8 mouse cellular contexts compared by ENCODE assay signal in genomic region chr1:37996226-37996625, GRCm38 (mm10). TPM values are rescaled to one million over a fixed set of nuclear protein-coding genes. Genes with fewer than 3 reads are reported as not detected.
A peak's percentile ranks its signal among the peaks of the same experiment; 100 is the strongest.
DNase-seq lines count a peak whose midpoint lies in the region; ATAC-seq and TF ChIP-seq lines count a peak whose summit lies in the region.

No protein-coding gene starts in this region.

- H3K79me3 ChIP-seq in C2C12 (ENCODE audit: low read depth), result peaks cover 63% of the 10 kb centered on the region

- peaks cover 2% of the 10 kb centered on the region for H3K79me2 ChIP-seq in heart, adult 2 months (replicated peaks; ENCODE audit: control insufficient read depth, insufficient read depth, low read length)
- peaks cover 96% of the 10 kb centered on the region for H3K79me2 ChIP-seq in C2C12 (ENCODE audit: control insufficient read depth, insufficient read depth)

- no peak for DNase-seq in heart, adult 2 months
- DNase-seq in heart, postnatal 36 days, result no peak
- peak in 1 of 3 experiments; percentile 58 for DNase-seq in liver, embryonic 14.5 days (ENCODE audit: low read depth in 3 of 3, low spot score in 3 of 3)
- DNase-seq in adrenal gland, postnatal 36 days, result no peak
- no peak for DNase-seq in left cerebral cortex, postnatal 14 days (ENCODE audit: low spot score in 2 of 2)
- no peak for DNase-seq in adrenal gland, postnatal 4 days (ENCODE audit: low spot score in 2 of 2)

- peak overlapping the region; percentile 81 for H3K4me2 ChIP-seq in forebrain, embryonic 13.5 days
- peak overlapping the region; percentile 87 for H3K4me2 ChIP-seq in liver, embryonic 14.5 days (ENCODE audit: low read depth)

- no peak for TF ChIP-seq EP300 in heart, adult 2 months (IDR thresholded peaks at IDR 0.05; ENCODE audit: insufficient read depth, low read depth, low read length)
- no peak for TF ChIP-seq EP300 in liver, embryonic 14.5 days (IDR thresholded peaks at IDR 0.05; ENCODE audit: low read depth)

- peak overlapping the region; percentile 88 for H3K9ac ChIP-seq in heart, adult 2 months (ENCODE audit: low read depth, low read length)
- peak overlapping the region; percentile 86 for H3K9ac ChIP-seq in forebrain, embryonic 13.5 days
- H3K9ac ChIP-seq in liver, embryonic 14.5 days (replicated peaks), result peak overlapping the region; percentile 73

- H3ac ChIP-seq in C2C12 (ENCODE audit: control insufficient read depth, insufficient read length, low read depth), result peak overlapping the region; percentile 82

- no peaks in the 10 kb centered on the region for H3K27me3 ChIP-seq in heart, adult 2 months (ENCODE audit: control insufficient read depth, insufficient read depth, low read length)
- H3K27me3 ChIP-seq in C2C12 (ENCODE audit: control insufficient read depth, insufficient read depth, insufficient read length), result no peaks in the 10 kb centered on the region
- no peaks in the 10 kb centered on the region for H3K27me3 ChIP-seq in forebrain, embryonic 13.5 days
- H3K27me3 ChIP-seq in liver, embryonic 14.5 days (ENCODE audit: control insufficient read depth, insufficient read depth, low read length), result no peaks in the 10 kb centered on the region

- H3K4me1 ChIP-seq in heart, adult 2 months (ENCODE audit: control insufficient read depth, insufficient read depth, low read length), result peaks cover 2% of the 10 kb centered on the region
- H3K4me1 ChIP-seq in forebrain, embryonic 13.5 days, result peaks cover 24% of the 10 kb centered on the region
- H3K4me1 ChIP-seq in liver, embryonic 14.5 days (replicated peaks; ENCODE audit: control insufficient read depth in 2 of 2, insufficient read depth in 2 of 2, low read length in 1 of 2), result peaks cover 14 to 23% of the 10 kb centered on the region in 2 experiments

- peaks cover 9% of the 10 kb centered on the region for H3K36me3 ChIP-seq in heart, adult 2 months (ENCODE audit: control insufficient read depth, insufficient read depth, low read length)
- H3K36me3 ChIP-seq in C2C12 (ENCODE audit: control insufficient read depth, insufficient read depth), result peaks cover 41% of the 10 kb centered on the region
- peaks cover 43% of the 10 kb centered on the region for H3K36me3 ChIP-seq in forebrain, embryonic 13.5 days (ENCODE audit: poor library complexity, severe bottlenecking)
- peaks cover 43% of the 10 kb centered on the region for H3K36me3 ChIP-seq in liver, embryonic 14.5 days (replicated peaks; ENCODE audit: control insufficient read depth, insufficient read depth, low read depth)

- TF ChIP-seq POLR2A in heart, adult 2 months (IDR thresholded peaks at IDR 0.05; ENCODE audit: insufficient read depth, low read depth, low read length), result no peak

- intact Hi-C loops in heart, adult 2 months (cut with DNase I), result loop anchor here (2.0 to 10.0 kb wide), 3 partner anchors 131 to 1751 kb away; partner anchors contain the start of genes Rev1 and Uggt1
- intact Hi-C loops in heart, postnatal 36 days (cut with DNase I), result loop anchor here (2.0 to 10.0 kb wide), 4 partner anchors 105 to 1751 kb away; partner anchors contain the start of genes Mitd1, Mrpl30, Rev1 and Uggt1
- intact Hi-C loops in left cerebral cortex, postnatal 14 days (cut with DNase I), result loop anchor here (5.0 kb wide), 1 partner anchor 104 kb away; the partner anchor contains the start of genes Mitd1 and Mrpl30

- H3K27ac ChIP-seq in heart, adult 2 months, result peak overlapping the region; percentile 99
- no peak overlapping the region for H3K27ac ChIP-seq in forebrain, embryonic 13.5 days
- peak overlapping the region; percentile 66 for H3K27ac ChIP-seq in liver, embryonic 14.5 days

- peak overlapping the region; percentile 77 for H3K4me3 ChIP-seq in heart, adult 2 months
- peak overlapping the region; percentile 74 for H3K4me3 ChIP-seq in C2C12 (ENCODE audit: insufficient read depth, poor library complexity, severe bottlenecking)
- H3K4me3 ChIP-seq in forebrain, embryonic 13.5 days, result peak overlapping the region; percentile 96
- H3K4me3 ChIP-seq in liver, embryonic 14.5 days (ENCODE audit: insufficient read depth in 1 of 2, low read depth in 2 of 2, low read length in 2 of 2), result peak overlapping the region; percentile 88 to 94

- TF ChIP-seq CTCF in heart, adult 2 months (IDR thresholded peaks at IDR 0.05), result no peak
- no peak for TF ChIP-seq CTCF in C2C12 (IDR thresholded peaks at IDR 0.05; ENCODE audit: control insufficient read depth, insufficient read depth, insufficient read length)
- no peak for TF ChIP-seq CTCF in liver, embryonic 14.5 days (IDR thresholded peaks at IDR 0.05; ENCODE audit: low read depth)

- no peaks in the 10 kb centered on the region for H3K9me3 ChIP-seq in forebrain, embryonic 13.5 days (replicated peaks)
- no peaks in the 10 kb centered on the region for H3K9me3 ChIP-seq in liver, embryonic 14.5 days (ENCODE audit: control insufficient read depth, low read length)

- 27% methylated on average over 3 of the region's 3 CpGs for WGBS in heart, adult 2 months
- 54% methylated on average over 3 of the region's 3 CpGs for WGBS in forebrain, embryonic 13.5 days
- WGBS in liver, embryonic 14.5 days (ENCODE audit: insufficient replicate concordance), result 14% methylated on average over 3 of the region's 3 CpGs

- no peak for ATAC-seq in forebrain, embryonic 13.5 days
- no peak for ATAC-seq in liver, embryonic 14.5 days (ENCODE audit: insufficient read depth)

TF ChIP-seq in C2C12, 6 proteins besides CTCF, POLR2A, EP300 and RAD21:
- no peak for TF ChIP-seq USF1 (IDR thresholded peaks at IDR 0.05; ENCODE audit: low read depth)
- TF ChIP-seq MYOD1 (IDR thresholded peaks at IDR 0.05; ENCODE audit: control insufficient read depth, insufficient read length, low read depth), result no peak
- no peak for TF ChIP-seq CEBPB (IDR thresholded peaks at IDR 0.05; ENCODE audit: low read depth)
- TF ChIP-seq FOSL1 (IDR thresholded peaks at IDR 0.05; ENCODE audit: insufficient read depth, low read length, poor library complexity, severe bottlenecking), result no peak
- TF ChIP-seq MYOG (IDR thresholded peaks at IDR 0.05; ENCODE audit: control insufficient read depth, extremely low read depth, insufficient read length), result no peak
- no peak for TF ChIP-seq MAX (IDR thresholded peaks at IDR 0.05)

RNA-seq across cellular contexts. Expression of gene Txndc9, which starts 1.5 kb away (rescaled TPM):
- 10 to 100 TPM; 52.6 to 53.7 TPM for total RNA-seq in heart, adult 2 months (2021)
- 7.7 and 16.7 TPM in 2 replicates for polyA plus RNA-seq in heart, adult 2 months (2012; rRNA removed)
- total RNA-seq in heart, postnatal 36 days (2021), result 10 to 100 TPM; 46.8 to 54.5 TPM
- polyA plus RNA-seq in C2C12 (2012; fragmentation: generic; extraction: Trizol), result 41.1 TPM
- polyA plus RNA-seq in forebrain, embryonic 13.5 days (2015; fragmentation: Nextera tagmentation; extraction: Ambion mirVana), result 162 and 167 TPM in 2 replicates
- polyA plus RNA-seq in liver, embryonic 14.5 days (2012; rRNA removed), result 9.7 and 20.5 TPM in 2 replicates
- 59.1 and 65.9 TPM in 2 replicates for polyA plus RNA-seq in liver, embryonic 14.5 days (2014; fragmentation: Nextera tagmentation; extraction: Ambion mirVana)
- 10 to 100 TPM; 78.2 to 83.3 TPM for total RNA-seq in adrenal gland, postnatal 36 days (2021)
- total RNA-seq in left cerebral cortex, postnatal 14 days (2021), result 10 to 100 TPM; 54.8 to 59.9 TPM
- total RNA-seq in adrenal gland, postnatal 4 days (2021), result 10 to 100 TPM; 90.4 to 95.2 TPM

RNA-seq across cellular contexts. Expression of gene Eif5b, which starts 1.6 kb away (rescaled TPM):
- 10 to 100 TPM; 47.6 to 54.0 TPM for total RNA-seq in heart, adult 2 months (2021)
- 8.6 and 20.0 TPM in 2 replicates for polyA plus RNA-seq in heart, adult 2 months (2012; rRNA removed)
- total RNA-seq in heart, postnatal 36 days (2021), result 10 to 100 TPM; 46.6 to 47.1 TPM
- 12.1 TPM for polyA plus RNA-seq in C2C12 (2012; fragmentation: generic; extraction: Trizol)
- 27.7 and 28.9 TPM in 2 replicates for polyA plus RNA-seq in forebrain, embryonic 13.5 days (2015; fragmentation: Nextera tagmentation; extraction: Ambion mirVana)
- 16.8 and 23.9 TPM in 2 replicates for polyA plus RNA-seq in liver, embryonic 14.5 days (2012; rRNA removed)
- polyA plus RNA-seq in liver, embryonic 14.5 days (2014; fragmentation: Nextera tagmentation; extraction: Ambion mirVana), result 14.0 and 16.2 TPM in 2 replicates
- total RNA-seq in adrenal gland, postnatal 36 days (2021), result 10 to 100 TPM; 41.6 to 46.9 TPM
- 10 to 100 TPM; 34.6 to 34.7 TPM for total RNA-seq in left cerebral cortex, postnatal 14 days (2021)
- total RNA-seq in adrenal gland, postnatal 4 days (2021), result 10 to 100 TPM; 42.2 to 47.5 TPM

RNA-seq across cellular contexts. Expression of gene Lyg1, which starts 38.7 kb away (rescaled TPM):
- total RNA-seq in heart, adult 2 months (2021), result not detected
- not detected in 2 replicates for polyA plus RNA-seq in heart, adult 2 months (2012; rRNA removed)
- not detected for total RNA-seq in heart, postnatal 36 days (2021)
- not detected for polyA plus RNA-seq in C2C12 (2012; fragmentation: generic; extraction: Trizol)
- polyA plus RNA-seq in forebrain, embryonic 13.5 days (2015; fragmentation: Nextera tagmentation; extraction: Ambion mirVana), result not detected in 2 replicates
- polyA plus RNA-seq in liver, embryonic 14.5 days (2012; rRNA removed), result not detected in 2 replicates
- not detected in 2 replicates for polyA plus RNA-seq in liver, embryonic 14.5 days (2014; fragmentation: Nextera tagmentation; extraction: Ambion mirVana)
- not detected for total RNA-seq in adrenal gland, postnatal 36 days (2021)
- not detected for total RNA-seq in left cerebral cortex, postnatal 14 days (2021)
- not detected for total RNA-seq in adrenal gland, postnatal 4 days (2021)
